Mouse (Mus musculus) ES-E14 (cell line): ENCODE results near the gene Nfib. TPM values are rescaled to one million over a fixed set of nuclear protein-coding genes. Genes with fewer than 3 reads are reported as not detected.

Experiments used
- DNase-seq: peaks from one replicate; pipeline ENCODE4 v3.0.0-alpha.2; 2013; ENCODE audit warnings: low read depth, low spot score
- H3K27ac ChIP-seq: 2 replicates; pipeline ENCODE4 v1.5.1; 2012; ENCODE audit warnings: low read depth, mild to moderate bottlenecking, low read length, moderate library complexity, mixed read lengths; ENCODE audit not compliant: poor library complexity, insufficient read depth, severe bottlenecking
- H3K36me3 ChIP-seq: 2 replicates; pipeline ENCODE4 v1.6.1; 2012; ENCODE audit warnings: mild to moderate bottlenecking, low read length, moderate library complexity, mixed read lengths; ENCODE audit not compliant: control insufficient read depth, poor library complexity, insufficient read depth, severe bottlenecking
- H3K4me1 ChIP-seq, 2 experiments: fragments of 150-350 bp in 1 of 2; sonication (generic) in 1 of 2; 2 replicates each; pipeline ENCODE4 v1.6.1; 2012; ENCODE audit warnings: low read length in 2 of 2, mild to moderate bottlenecking in 1 of 2, mixed read lengths in 1 of 2; ENCODE audit not compliant: control insufficient read depth in 2 of 2, insufficient read depth in 2 of 2, poor library complexity in 1 of 2
- H3K4me3 ChIP-seq, 2 experiments: fragments of 150-350 bp in 1 of 2; sonication (generic) in 1 of 2; 2 replicates each; pipeline ENCODE4 v1.5.1; 2012; ENCODE audit warnings: low read length in 2 of 2, low read depth in 1 of 2, mild to moderate bottlenecking in 1 of 2, mixed read lengths in 1 of 2; ENCODE audit not compliant: insufficient read depth in 1 of 2, poor library complexity in 1 of 2, severe bottlenecking in 1 of 2
- H3K9ac ChIP-seq: 2 replicates; pipeline ENCODE4 v1.6.1; 2012; ENCODE audit warnings: low read depth, mild to moderate bottlenecking, low read length, mixed read lengths; ENCODE audit not compliant: poor library complexity, insufficient read depth, severe bottlenecking
- H3K9me3 ChIP-seq: fragments of 150-350 bp; sonication (generic); 2 replicates; pipeline ENCODE4 v1.6.1; 2012; ENCODE audit warnings: low read depth, mild to moderate bottlenecking, low read length; ENCODE audit not compliant: control insufficient read depth, insufficient read depth
- CHD2 ChIP-seq: IDR thresholded peaks from 2 replicates; pipeline ENCODE4 v1.6.1; 2014; ENCODE audit warnings: mild to moderate bottlenecking, low read depth, low read length, inconsistent platforms
- HCFC1 ChIP-seq: IDR thresholded peaks from 2 replicates; pipeline ENCODE4 v1.6.1; 2012; ENCODE audit warnings: low read length, inconsistent platforms, borderline replicate concordance; ENCODE audit not compliant: insufficient read depth
- MAFK ChIP-seq: IDR thresholded peaks from 2 replicates; pipeline ENCODE4 v1.6.1; 2014; ENCODE audit warnings: mild to moderate bottlenecking, low read depth, low read length, inconsistent platforms; ENCODE audit not compliant: insufficient read depth
- ZC3H11A ChIP-seq: IDR thresholded peaks from 2 replicates; pipeline ENCODE4 v1.6.1; 2012; ENCODE audit warnings: low read depth, mild to moderate bottlenecking, inconsistent platforms, low read length, borderline replicate concordance
- ZNF384 ChIP-seq: IDR thresholded peaks from 2 replicates; pipeline ENCODE4 v1.6.1; 2012; ENCODE audit warnings: low read depth, low read length, inconsistent platforms
- in situ Hi-C, 2 experiments: fragments of 600-800 bp; cut with MboI; formaldehyde crosslinking; loops; one replicate each; pipeline ENCODE4 v1.15.1; 2025; ENCODE audit warnings: low sequenced_read_pairs in 2 of 2, inconsistent platforms in 1 of 2; ENCODE audit not compliant: unreplicated experiment in 2 of 2
- total RNA-seq: library from RNA; depleted of rRNA; stranded (reverse); fragments of 300-350 nt; gene quantifications from 2 replicates; pipeline ENCODE4 v1.2.3, GENCODE M21; 2012; rRNA removed

Nfib gene
- 8.1 and 8.9 TPM in 2 replicates for total RNA-seq

- TF ChIP-seq CHD2 (no peak), MAFK (no peak), ZC3H11A (no peak), ZNF384 (no peak), HCFC1 (no peak)
- no peak within 1 kb of the TSS for H3K9ac ChIP-seq
- no peak within 1 kb of the TSS for H3K4me3 ChIP-seq
- DNase-seq, result no peak
- H3K4me1 ChIP-seq, result no peaks in the 10 kb centered on the region
- H3K36me3 ChIP-seq, result no peaks in the 10 kb centered on the region
- in situ Hi-C loops, result no loop called here
- no peaks in the 10 kb centered on the region for H3K9me3 ChIP-seq
- no peak within 1 kb of the TSS for H3K27ac ChIP-seq
These were observed at the start of gene Nfib for GRCm38 (mm10) chr4:82704841-82705794. Gene Nfib (minus strand): TSS chr4:82705750.

- H3K4me3 ChIP-seq, result no peak overlapping the region
- in situ Hi-C loops, result no loop called here
- no peak for DNase-seq
- no peaks in the 10 kb centered on the region for H3K36me3 ChIP-seq
- no peak overlapping the region for H3K9ac ChIP-seq
- H3K4me1 ChIP-seq, result no peaks in the 10 kb centered on the region
- H3K27ac ChIP-seq, result no peak overlapping the region
- H3K9me3 ChIP-seq, result no peaks in the 10 kb centered on the region
- no peak for TF ChIP-seq ZC3H11A
- TF ChIP-seq HCFC1, result no peak
These were observed 30.2 kb upstream of the Nfib start for GRCm38 (mm10) chr4:82735764-82736163.

- Histone ChIP-seq H3K9ac (no peak overlapping the region), H3K27ac (no peak overlapping the region), H3K4me1 (no peaks in the 10 kb centered on the region), H3K4me3 (no peak overlapping the region), H3K36me3 (no peaks in the 10 kb centered on the region), H3K9me3 (no peaks in the 10 kb centered on the region)
- TF ChIP-seq ZNF384 (no peak), CHD2 (no peak), ZC3H11A (no peak), MAFK (no peak), HCFC1 (no peak)
- in situ Hi-C loops, result no loop called here
- DNase-seq, result no peak
These were observed 29.4 kb upstream of the Nfib start for GRCm38 (mm10) chr4:82734765-82735481.

- Histone ChIP-seq H3K27ac (no peak overlapping the region), H3K4me1 (no peaks in the 10 kb centered on the region), H3K9me3 (no peaks in the 10 kb centered on the region), H3K36me3 (no peaks in the 10 kb centered on the region), H3K4me3 (no peak overlapping the region), H3K9ac (no peak overlapping the region)
- no peak for DNase-seq
- TF ChIP-seq ZNF384 (no peak), MAFK (no peak), ZC3H11A (no peak), CHD2 (no peak), HCFC1 (no peak)
- in situ Hi-C loops, result no loop called here
These were observed 28.8 kb upstream of the Nfib start for GRCm38 (mm10) chr4:82734348-82734747.
